Mouse (Mus musculus) embryonic fibroblast, embryonic 13.5 days (primary cell): ENCODE measurements around the gene Trim17. TPM values are rescaled to one million over a fixed set of nuclear protein-coding genes. Genes with fewer than 3 reads are reported as not detected.

Source experiments
- H3K27ac ChIP-seq: 2 replicates; pipeline ENCODE4 v1.5.1; 2012; ENCODE audit warnings: low read length, control low read depth, inconsistent platforms; ENCODE audit not compliant: insufficient read depth
- H3K4me1 ChIP-seq: 2 replicates; pipeline ENCODE4 v1.6.1; 2011; ENCODE audit warnings: low read length; ENCODE audit not compliant: control insufficient read depth, insufficient read depth
- H3K4me3 ChIP-seq: 2 replicates; pipeline ENCODE4 v1.5.1; 2011; ENCODE audit warnings: mild to moderate bottlenecking, control low read depth, low read length; ENCODE audit not compliant: insufficient read depth
- CTCF ChIP-seq: IDR thresholded peaks from 2 replicates; pipeline ENCODE4 v1.5.1; 2011; ENCODE audit warnings: mild to moderate bottlenecking, control low read depth, low read length, moderate library complexity, borderline replicate concordance; ENCODE audit not compliant: insufficient read depth
- POLR2A ChIP-seq: IDR thresholded peaks from 2 replicates; pipeline ENCODE4 v1.6.1; 2011; ENCODE audit warnings: low read depth, mild to moderate bottlenecking, control low read depth, low read length, moderate library complexity
- polyA plus RNA-seq: library from polyadenylated mRNA; stranded (reverse); fragments of >200 nt; gene quantifications from 2 replicates; pipeline ENCODE4 v1.2.4, GENCODE M21; 2011; ENCODE audit warnings: low read depth; ENCODE audit not compliant: missing spikeins, insufficient read length

Trim17 gene
- polyA plus RNA-seq, 1 experiment = not detected

DNA sequence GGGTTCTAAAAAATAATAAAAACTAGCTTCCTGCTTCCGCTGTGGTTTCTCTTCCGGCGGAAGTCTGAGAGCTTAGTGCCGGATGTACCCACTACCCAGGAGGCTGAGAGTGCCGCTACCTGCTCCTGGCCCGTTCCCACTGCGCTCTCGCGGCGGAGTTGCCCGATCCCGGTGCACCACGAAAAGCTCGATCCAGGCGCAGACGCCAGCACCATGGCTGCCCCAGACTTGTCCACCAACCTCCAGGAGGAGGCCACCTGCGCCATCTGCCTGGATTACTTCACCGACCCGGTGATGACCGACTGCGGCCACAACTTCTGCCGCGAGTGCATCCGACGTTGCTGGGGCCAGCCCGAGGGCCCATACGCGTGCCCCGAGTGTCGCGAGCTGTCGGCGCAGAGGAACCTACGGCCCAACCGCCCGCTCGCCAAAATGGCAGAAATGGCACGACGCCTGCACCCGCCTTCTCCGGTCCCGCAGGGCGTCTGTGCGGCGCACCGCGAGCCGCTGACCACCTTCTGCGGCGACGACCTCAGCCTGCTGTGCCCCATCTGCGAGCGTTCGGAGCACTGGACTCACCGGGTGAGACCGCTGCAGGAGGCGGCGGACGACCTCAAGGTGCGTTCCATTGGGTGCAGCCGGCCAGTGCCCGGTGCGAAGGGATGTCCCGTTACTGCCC, 23.7 kb downstream of the Trim17 start, which contains the start of gene Trim11:
TSS of gene Trim11 (plus strand) at position 67 of the 679 bp plus-strand sequence.
- TF ChIP-seq POLR2A = peak; percentile 90
- TF ChIP-seq CTCF = no peak
- Histone ChIP-seq H3K4me1 (0 out of 2 replicates have a peak, but pooled peaks cover 7% of the 10 kb centered on the region), H3K4me3 (peak within 1 kb of the TSS; percentile 88), H3K27ac (peak within 1 kb of the TSS; percentile 95)

DNA sequence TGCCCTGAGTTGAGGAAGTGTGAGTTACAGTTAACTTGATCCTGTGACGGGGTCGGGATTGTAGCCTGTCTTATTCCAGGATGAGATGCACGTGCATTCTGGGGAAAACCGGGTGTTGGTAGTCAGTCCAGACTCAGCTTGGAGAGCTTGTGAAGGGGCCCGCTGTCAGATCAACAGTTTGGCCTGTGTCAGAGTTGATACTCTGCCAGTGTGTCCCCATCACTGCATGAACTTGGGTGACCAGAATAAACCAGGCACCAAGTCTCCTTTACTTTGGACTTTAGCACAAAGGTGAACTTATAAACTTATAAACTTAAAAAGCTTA, 24.2 kb downstream of the Trim17 start:
- Histone ChIP-seq H3K27ac (peak overlapping the region; percentile 95), H3K4me1 (0 out of 2 replicates have a peak, but pooled peaks cover 7% of the 10 kb centered on the region), H3K4me3 (peak overlapping the region; percentile 88)
- no peak for TF ChIP-seq CTCF
- TF ChIP-seq POLR2A = peak; percentile 17; the same call in 1 of the 2 replicates

DNA sequence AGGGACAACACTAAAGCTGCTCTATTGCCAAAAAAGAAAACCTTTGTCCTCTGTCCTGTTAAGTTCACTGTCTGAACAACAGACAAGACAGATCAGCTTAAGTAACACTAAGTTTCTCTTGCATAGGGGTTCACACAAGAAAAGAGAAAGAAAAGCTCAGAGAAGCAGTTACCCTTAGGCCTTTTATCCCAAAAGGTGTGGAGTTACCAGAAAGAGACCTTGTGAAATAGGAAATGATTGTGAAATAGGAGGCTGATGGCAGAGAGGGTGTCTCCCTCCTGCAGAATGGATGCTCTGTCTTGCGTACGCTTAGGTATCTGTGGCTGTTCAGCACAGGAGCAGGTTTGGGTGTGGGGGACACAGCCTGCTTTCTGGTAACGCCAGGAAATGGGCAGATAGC, 24.7 kb downstream of the Trim17 start:
- 0 out of 2 replicates have a peak, but pooled peaks cover 7% of the 10 kb centered on the region for H3K4me1 ChIP-seq
- H3K4me3 ChIP-seq = peak overlapping the region; percentile 88
- TF ChIP-seq POLR2A (no peak), CTCF (no peak)
- H3K27ac ChIP-seq = peak overlapping the region; percentile 95

DNA sequence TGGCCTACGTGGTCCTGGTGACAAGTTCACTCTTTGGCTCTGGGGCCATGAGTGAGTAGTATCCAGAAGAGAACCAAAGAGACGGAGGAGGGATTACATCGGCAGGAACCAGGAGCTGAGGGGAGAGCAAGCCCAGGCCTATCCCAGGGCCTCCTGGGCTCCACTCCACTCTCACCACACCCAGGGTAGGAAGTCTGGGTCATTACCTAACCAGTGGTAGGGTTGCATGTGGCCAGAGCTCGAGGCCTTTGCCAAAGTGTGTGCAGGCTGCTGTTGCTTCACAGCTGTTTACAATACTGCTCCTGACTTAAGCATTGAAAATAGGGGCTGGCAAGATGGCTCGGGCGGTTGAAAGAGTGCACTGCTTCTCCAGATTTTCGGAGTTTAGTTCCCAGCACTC, 25.2 kb downstream of the Trim17 start:
- Histone ChIP-seq H3K27ac (peak overlapping the region; percentile 95), H3K4me3 (peak overlapping the region; percentile 88), H3K4me1 (0 out of 2 replicates have a peak, but pooled peaks cover 7% of the 10 kb centered on the region)
- TF ChIP-seq CTCF (no peak), POLR2A (peak; percentile 4)

DNA sequence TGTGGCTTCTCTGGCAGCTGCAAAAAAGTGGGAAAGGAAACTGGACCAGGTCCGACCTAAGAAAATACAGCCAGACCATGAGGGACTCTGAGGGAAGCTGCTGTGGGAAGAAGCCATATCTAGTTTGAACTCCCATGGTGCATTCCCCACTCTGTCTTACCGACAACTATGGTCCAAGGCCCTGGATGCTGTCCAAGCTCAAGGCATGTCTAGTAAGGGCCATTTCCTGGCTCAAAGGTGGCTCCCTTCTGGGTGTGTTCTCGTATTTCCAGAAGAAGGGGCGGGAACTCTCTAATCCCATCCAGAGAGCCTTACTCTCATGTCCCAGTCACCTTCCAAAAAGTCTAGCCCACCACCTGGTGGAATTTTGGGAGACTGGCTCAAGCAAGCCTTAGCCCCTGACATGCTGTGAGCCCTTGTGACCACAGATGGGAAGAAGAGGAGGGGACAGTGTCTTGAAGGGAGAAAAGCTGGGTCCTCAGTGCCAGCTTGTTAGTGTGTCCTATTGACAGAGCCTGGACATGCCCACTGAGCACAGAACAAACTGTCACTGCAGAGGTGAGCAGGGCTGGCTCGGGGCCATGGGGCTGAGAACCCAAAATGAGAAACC, 26.0 kb downstream of the Trim17 start:
- peak overlapping the region; percentile 88 for H3K4me3 ChIP-seq
- H3K27ac ChIP-seq = peak overlapping the region; percentile 95; the same call in 1 of the 2 replicates
- no peak for TF ChIP-seq CTCF
- no peak for TF ChIP-seq POLR2A
- H3K4me1 ChIP-seq = peaks cover 9% of the 10 kb centered on the region; the same call in 1 of the 2 replicates

DNA sequence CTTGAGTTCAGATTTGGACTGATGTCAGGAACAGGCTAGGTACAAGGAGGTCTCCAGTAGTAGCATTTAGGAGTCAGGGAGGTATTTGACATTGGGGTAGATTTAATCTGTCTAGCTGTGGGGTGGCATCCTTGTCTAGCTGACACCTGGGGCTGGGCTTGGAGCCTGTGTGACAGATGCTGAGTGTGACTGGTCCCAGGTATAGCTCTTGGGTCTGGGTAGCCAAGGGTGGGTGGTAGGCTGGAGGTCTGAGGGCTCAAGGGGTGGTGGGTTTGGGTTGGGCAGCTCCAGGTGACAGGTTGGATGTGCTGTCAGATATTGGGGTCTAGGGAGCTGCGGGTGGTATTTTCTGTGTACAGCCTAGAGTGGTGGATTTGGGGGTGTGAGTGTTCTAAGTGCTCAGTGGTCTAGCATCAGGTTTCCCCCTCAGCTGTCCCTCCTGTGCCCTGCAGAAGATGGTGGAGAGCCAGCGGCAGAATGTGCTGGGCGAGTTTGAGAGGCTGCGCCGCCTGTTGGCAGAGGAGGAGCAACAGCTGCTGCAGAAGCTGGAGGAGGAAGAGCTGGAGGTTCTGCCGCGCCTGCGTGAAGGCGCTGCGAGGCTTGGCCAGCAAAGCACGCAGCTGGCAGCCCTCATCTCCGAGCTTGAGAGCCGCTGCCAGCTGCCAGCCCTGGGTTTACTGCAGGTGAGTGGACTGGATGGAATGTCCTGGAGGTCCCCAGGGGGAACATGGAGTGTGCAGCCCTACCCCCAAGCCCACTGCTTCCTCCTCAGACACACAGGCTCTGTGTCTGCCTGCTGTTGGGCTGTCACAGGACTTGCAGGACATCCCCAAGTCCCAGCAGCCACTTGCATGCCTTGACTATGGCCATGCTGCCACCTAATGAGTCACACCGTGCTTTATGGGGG, 27.3 kb downstream of the Trim17 start:
- TF ChIP-seq CTCF (peak; percentile 41; the same call in 1 of the 2 replicates), POLR2A (no peak)
- Histone ChIP-seq H3K4me3 (no peak overlapping the region), H3K4me1 (peaks cover 11% of the 10 kb centered on the region; the same call in 1 of the 2 replicates), H3K27ac (no peak overlapping the region)

DNA sequence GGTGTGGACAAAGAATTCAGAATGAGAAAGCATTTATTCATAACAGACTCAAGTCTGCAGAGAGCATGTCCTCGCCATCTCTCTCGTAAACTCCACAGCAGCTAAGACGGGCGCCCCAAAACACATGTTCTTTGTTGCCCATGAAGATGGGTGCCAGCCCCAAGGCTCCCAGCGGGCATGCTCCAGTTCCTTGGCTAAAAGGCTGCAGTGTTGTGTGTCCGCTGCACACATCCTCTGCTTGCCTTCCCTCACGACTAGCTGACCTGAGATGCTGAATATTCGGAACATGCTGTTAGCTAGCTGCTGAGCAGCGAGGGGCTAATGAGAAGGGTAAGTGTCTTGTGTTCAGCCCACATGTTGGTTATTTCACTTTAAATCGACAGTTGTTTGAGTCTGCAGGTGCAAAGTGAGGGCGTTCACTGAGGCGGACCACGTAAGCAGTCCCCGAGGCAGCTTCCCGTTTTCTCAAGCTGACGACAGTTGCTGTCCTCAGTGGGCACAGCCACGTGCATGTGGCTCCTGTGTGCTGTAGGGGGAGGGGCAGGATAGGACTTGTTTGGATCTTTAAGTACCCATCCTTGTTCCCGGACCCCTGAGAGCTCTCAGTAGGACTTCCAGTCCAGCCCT, 28.1 kb downstream of the Trim17 start:
- peaks cover 11% of the 10 kb centered on the region; the same call in 1 of the 2 replicates for H3K4me1 ChIP-seq
- no peak overlapping the region for H3K4me3 ChIP-seq
- H3K27ac ChIP-seq = no peak overlapping the region
- TF ChIP-seq POLR2A (no peak), CTCF (no peak)

DNA sequence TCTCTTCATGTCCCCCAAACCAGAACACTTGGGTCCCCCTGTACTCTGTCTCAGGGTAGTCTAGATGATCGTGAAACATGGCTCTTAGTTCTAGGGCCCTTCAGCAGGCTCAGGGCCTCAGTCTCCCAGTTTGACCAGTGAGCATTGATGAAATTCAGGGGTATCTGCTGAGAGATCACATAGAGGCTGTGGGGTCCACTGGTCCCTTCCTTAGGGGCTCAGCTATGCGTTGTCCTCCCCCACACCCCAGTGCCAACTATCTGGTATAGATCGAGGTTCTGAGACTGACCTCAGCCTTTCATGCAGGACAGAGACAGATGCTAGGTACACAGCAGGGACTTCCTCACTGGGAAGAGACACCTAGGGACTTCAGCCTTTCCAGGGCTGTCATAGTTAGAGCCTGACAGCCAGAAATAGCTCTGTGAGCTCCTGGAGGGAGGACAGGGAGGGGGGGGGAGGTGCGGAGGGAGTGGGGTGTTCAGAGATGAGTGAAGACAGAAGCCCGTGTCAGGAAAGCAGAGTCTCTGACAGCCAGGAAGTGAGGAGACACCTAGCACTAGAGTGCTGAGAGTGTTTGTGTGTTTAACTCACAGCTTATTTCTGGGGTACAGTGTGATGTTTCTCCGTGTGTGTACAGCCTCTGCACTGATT, 29.3 kb downstream of the Trim17 start:
- peaks cover 11% of the 10 kb centered on the region; the same call in 1 of the 2 replicates for H3K4me1 ChIP-seq
- no peak for TF ChIP-seq CTCF
- no peak for TF ChIP-seq POLR2A
- no peak overlapping the region for H3K4me3 ChIP-seq
- H3K27ac ChIP-seq = no peak overlapping the region

DNA sequence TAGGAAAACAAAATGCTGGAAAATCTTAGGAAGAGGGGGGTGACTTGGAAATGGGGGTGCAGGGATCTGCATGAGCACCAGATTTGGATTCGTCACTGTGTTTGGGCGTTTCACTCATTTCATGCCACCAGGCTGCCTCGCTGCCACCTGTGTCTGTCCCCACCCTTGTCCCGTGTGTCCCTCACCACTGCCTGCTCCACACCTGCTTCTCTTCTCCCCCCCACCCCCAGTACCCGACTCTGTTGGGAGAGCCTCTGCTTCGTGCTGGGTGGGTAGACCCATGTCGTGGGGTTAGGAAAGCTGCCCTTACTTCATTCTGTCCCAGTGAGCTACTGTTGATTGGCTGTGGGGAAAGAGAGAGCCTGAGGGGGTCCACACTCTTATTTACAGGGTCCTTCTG, 30.2 kb downstream of the Trim17 start:
- no peak overlapping the region for H3K27ac ChIP-seq
- no peak overlapping the region for H3K4me3 ChIP-seq
- H3K4me1 ChIP-seq = peaks cover 11% of the 10 kb centered on the region; the same call in 1 of the 2 replicates
- TF ChIP-seq POLR2A = no peak
